21 mouse cellular contexts compared by ENCODE assay signal in genomic region chr2:77882961-77883360, GRCm38 (mm10).
"Had no signal": no experiment of that assay in that cellular context is flagged by ENCODE, and none has a peak within 500 bp of the region (broad histone marks: within the 10 kb centered on the region; RNA-seq: fewer than 3 reads in every experiment).

No protein-coding gene starts in this region.

- H3K27ac ChIP-seq: liver, embryonic 15.5 days; lung, embryonic 15.5 days; macrophage; midbrain, embryonic 10.5 days; midbrain, embryonic 12.5 days; neural tube, embryonic 13.5 days; neural tube, embryonic 15.5 days had no signal

- H3K36me3 ChIP-seq: liver, embryonic 15.5 days; lung, embryonic 15.5 days; midbrain, embryonic 10.5 days; midbrain, embryonic 12.5 days; neural tube, embryonic 13.5 days; neural tube, embryonic 15.5 days had no signal

- H3K4me1 ChIP-seq: liver, embryonic 15.5 days; lung, embryonic 15.5 days; midbrain, embryonic 10.5 days; midbrain, embryonic 12.5 days; neural tube, embryonic 13.5 days; neural tube, embryonic 15.5 days had no signal

- H3K9ac ChIP-seq: liver, embryonic 15.5 days; liver, postnatal 0 days; lung, embryonic 15.5 days; midbrain, embryonic 12.5 days; neural tube, embryonic 13.5 days; neural tube, embryonic 15.5 days had no signal

- DNase-seq: liver, postnatal 0 days; lung, adult 2 months; lung, postnatal 14 days; lung, postnatal 36 days; midbrain, embryonic 14.5 days; retina, postnatal 1 day; right cerebral cortex, adult 18-20 months; right cerebral cortex, postnatal 25 days; right cerebral cortex, postnatal 4 days; spleen, adult 18-20 months; thymus, adult 18-20 months; thymus, postnatal 14 days; thymus, postnatal 36 days had no signal

- H3K27me3 ChIP-seq: liver, embryonic 15.5 days; lung, embryonic 15.5 days; megakaryocyte, embryonic 14.5 days; midbrain, embryonic 12.5 days; neural tube, embryonic 13.5 days; neural tube, embryonic 15.5 days had no signal

- H3K4me3 ChIP-seq: liver, embryonic 15.5 days; lung, embryonic 15.5 days; megakaryocyte, embryonic 14.5 days; midbrain, embryonic 10.5 days; midbrain, embryonic 12.5 days; neural tube, embryonic 13.5 days; neural tube, embryonic 15.5 days had no signal
